Mouse (Mus musculus) MN1 (cell line): ENCODE measurements around the gene Ss18l2.

ENCODE experiments used
- DNase-seq: peaks from one replicate; pipeline ENCODE4 v3.0.0-alpha.2; 2016; ENCODE audit warnings: low spot score

The Ss18l2 gene

DNA sequence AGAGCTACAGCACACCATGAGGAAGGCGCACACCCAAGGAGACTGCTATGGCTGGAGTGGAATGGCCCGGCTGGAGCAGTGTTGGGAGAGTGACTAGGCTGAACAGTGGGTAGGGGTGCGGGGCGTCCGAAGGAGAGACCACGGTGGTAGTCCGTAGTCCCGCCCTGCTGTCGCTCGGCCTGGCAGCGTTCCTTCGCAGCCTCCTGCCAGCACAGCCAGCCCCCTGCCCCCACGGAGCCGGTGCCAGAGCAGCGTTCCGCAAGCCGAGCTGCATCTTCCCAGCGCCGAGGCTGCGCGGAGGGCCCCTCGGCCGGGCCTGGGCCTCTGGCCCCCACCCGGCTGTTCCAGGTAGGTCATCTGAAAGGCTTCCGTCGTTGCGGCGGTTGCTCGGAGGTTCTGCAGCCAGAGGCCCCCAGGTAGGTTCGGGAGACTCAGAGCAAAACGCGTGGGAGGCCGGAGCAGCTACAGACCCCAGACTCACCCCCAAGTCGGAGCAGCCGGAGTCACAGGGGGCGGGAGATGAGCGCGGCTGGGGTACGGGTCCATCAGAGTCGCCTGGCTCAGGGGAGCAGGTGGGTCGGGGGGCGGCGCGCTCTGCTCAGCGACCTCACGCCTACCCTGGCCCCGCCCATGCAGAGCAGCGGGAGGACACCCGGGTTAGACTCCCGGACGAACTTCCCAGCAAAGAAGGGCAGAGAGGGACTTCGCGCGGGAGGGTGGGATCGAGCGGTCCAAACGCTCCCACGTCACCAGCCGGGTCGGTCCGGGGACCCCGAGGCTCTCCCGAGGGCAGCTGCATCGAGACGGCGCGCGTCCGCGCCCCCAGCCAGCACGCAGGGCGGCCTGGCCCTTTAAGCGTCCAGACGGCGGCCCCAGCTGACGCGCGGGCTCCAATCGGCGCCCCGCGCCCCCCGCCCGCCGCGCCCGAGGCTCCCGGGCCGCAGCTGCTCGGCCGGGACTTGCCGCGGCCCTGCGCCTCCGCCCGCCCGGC, 49.3 kb downstream of the Ss18l2 start, which contains the start of gene Zfp651:
Gene Zfp651, plus strand, starts transcription at position 240 of the 991 bp plus-strand sequence.
- peak; percentile 61 for DNase-seq

GRCm38 (mm10) chr9:121760271-121761090, 50.4 kb downstream of the Ss18l2 start:
- peak; percentile 66 for DNase-seq

DNA sequence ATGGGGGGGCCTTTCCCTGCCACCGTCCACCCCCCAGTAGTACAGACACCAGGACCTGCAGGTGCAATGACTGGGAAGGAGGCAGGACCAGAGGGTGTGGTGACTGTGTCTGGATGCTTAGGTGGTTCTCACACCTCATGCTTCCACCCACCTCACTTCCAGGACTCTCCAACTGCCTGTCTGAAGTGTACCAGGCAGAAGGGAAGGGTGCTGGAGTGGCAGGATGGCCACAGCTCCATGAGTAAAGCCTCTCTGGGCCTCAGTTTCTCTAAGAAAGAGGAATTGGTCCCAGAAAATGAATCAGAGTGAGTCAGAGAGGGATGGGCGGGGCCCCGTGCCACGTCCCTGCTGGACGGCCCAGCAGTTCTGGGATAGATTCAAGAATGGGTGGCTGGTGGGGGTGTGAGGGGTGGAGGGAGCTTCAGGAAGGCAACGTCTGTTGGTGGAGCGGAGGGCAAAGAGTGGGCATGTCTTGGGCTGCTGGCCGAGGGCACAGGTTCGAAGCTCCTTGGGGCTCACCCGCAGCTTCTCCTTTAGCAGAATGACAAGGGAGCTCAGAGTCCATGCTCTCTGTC, 51.0 kb downstream of the Ss18l2 start:
- DNase-seq: peak; percentile 30

GRCm38 (mm10) chr9:121761787-121762186, 51.7 kb downstream of the Ss18l2 start:
- no peak for DNase-seq

GRCm38 (mm10) chr9:121762248-121762647, 52.1 kb downstream of the Ss18l2 start:
- no peak for DNase-seq

- no peak for DNase-seq
Observed at GRCm38 (mm10) chr9:121762761-121763160, 52.6 kb downstream of the Ss18l2 start.
